Mouse (Mus musculus) olfactory bulb, adult 2 months (tissue): ENCODE measurements around the gene Dnah2. TPM values are rescaled to one million over a fixed set of nuclear protein-coding genes. Genes with fewer than 3 reads are reported as not detected.

Source experiments
- H3K27ac ChIP-seq: fragments of 200-500 bp; 2 replicates; pipeline ENCODE4 v1.5.1; 2012; ENCODE audit warnings: low read depth, low read length; ENCODE audit not compliant: insufficient read depth
- H3K4me1 ChIP-seq: fragments of 200-500 bp; 2 replicates; pipeline ENCODE4 v1.6.1; 2012; ENCODE audit warnings: low read length; ENCODE audit not compliant: control insufficient read depth, insufficient read depth
- H3K4me3 ChIP-seq: fragments of 200-500 bp; 2 replicates; pipeline ENCODE4 v1.5.1; 2012; ENCODE audit warnings: mild to moderate bottlenecking, low read depth, low read length, moderate library complexity; ENCODE audit not compliant: insufficient read depth
- CTCF ChIP-seq: fragments of 200-500 bp; IDR thresholded peaks from 2 replicates; pipeline ENCODE4 v1.5.1; 2012; ENCODE audit warnings: low read depth, mild to moderate bottlenecking, low read length, moderate library complexity; ENCODE audit not compliant: insufficient read depth
- POLR2A ChIP-seq: fragments of 200-500 bp; IDR thresholded peaks from 2 replicates; pipeline ENCODE4 v1.6.1; 2012; ENCODE audit warnings: mild to moderate bottlenecking, low read depth, low read length, moderate library complexity; ENCODE audit not compliant: insufficient read depth
- WGBS: fragments of 180-500 bp; shearing (Covaris S2); methylation state at CpG from one replicate; pipeline ENCODE4 v1.1.7; 2018; 5-methylcytosine and 5-hydroxymethylcytosine counted together
- polyA plus RNA-seq: library from polyadenylated mRNA; stranded (reverse); fragments of >200 nt; gene quantifications from 2 replicates; pipeline ENCODE4 v1.2.4, GENCODE M21; 2012; ENCODE audit warnings: low replicate concordance; ENCODE audit not compliant: missing spikeins, insufficient read depth, insufficient read length

The Dnah2 gene
- polyA plus RNA-seq, 1 experiment: not detected

DNA sequence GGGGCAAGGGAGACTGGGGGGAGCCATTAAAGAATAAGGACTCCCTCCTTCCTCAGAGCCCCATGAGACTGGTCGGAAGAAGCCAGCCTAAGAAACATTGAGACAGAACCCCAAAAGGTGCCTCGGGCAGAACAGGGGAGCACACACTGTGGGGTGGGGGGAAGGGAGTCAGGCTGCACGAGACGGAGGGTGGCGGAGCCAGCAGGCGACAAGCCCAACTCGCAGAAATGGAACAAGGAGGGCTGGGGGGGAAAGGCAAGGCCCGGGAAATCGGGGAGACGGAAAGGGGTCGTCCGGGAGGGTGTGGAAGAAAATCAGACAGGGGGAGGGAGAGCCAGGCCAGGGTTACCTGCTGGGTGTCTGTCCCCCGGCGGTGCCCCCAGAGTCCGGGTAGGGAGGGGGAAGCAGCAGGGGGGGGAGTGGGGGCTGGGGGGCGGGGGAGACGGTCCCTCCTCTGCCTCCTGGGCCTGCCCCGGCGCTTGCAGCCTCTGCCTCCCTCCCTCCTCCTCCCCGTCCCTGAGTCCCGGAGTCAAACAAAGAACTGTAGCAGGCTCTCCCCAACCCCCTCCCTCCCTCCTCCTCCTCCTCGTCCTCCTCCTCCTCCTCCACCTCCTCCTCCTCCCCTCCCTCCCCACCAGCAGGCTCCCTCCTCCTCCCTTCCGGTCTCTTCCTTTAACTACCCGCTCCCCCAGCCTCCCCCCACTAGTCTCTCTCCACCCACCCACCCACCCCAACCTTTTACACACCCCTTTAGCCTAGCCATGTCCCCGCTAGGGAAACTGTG, 133.1 kb downstream of the Dnah2 start:
- under 1% methylated on average over 16 of the region's 25 CpGs for WGBS
- H3K4me1 ChIP-seq: peaks cover 50% of the 10 kb centered on the region
- H3K4me3 ChIP-seq: peak overlapping the region; percentile 52
- TF ChIP-seq CTCF: no peak
- TF ChIP-seq POLR2A: no peak
- peak overlapping the region; percentile 72 for H3K27ac ChIP-seq

DNA sequence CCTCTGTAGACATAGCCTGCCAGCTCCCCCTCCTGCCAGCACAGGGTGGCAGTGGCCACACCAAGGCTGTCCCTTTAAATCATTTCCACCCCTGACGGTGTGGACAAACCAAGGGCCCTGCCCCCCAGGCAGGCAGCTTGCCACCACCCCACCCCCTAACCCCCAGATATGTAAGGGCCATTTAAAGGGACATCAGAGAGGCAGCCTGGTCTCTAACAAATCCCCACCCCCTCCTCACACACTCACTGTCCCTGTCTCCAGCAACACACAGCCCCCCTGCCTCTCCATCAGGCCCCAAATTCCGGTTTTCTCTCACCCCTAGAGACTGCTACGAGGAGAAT, 133.6 kb downstream of the Dnah2 start:
- 0% methylated on average over 3 of the region's 3 CpGs for WGBS
- peaks cover 47% of the 10 kb centered on the region for H3K4me1 ChIP-seq
- H3K27ac ChIP-seq: peak overlapping the region; percentile 72
- TF ChIP-seq POLR2A: 0 out of 2 replicates have a peak, but pooled peaks have one; percentile 16
- TF ChIP-seq CTCF: no peak
- peak overlapping the region; percentile 52 for H3K4me3 ChIP-seq

DNA sequence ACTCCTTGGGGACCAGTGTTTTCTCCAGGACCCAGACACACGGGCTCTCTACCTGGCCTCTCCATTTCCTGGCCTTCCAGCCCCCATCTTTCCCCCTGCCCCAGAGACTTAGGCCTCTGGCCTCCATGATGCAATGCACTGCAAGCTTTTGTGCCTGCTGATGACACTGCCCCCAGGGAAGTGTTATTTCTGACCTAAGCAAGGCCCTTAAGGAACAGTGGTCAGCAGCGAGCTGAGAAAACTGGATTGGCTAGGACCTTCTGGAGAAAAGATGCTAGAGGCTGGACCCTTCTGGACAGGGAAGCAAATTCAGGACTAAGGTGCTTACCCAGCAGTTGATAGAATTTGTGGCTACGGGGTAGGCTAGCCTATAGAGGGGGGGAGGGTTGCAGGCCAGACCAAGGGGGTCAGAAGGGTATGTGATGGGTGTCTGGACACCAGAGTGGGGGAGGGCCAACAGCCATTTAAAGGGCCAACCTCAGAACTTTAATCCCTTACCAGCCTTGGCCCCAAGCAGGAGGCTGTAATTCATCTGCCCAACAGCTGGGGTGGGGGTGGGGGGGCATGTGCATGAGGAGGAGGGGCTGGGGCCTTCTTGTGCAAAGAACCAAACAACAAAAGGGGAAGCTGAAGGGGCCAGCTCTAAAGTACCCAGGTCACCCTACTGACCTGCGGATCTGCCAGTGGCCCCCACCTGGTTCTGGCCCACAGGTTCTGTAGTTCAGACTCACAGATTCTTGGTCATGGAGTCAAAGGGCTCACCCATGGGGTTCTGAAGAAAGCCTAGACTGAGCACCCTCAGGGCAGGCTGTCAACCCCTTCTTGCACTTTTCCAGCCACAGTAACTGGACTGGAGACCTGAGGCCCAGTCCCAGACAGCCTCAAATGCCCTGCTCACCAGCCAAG, 134.2 kb downstream of the Dnah2 start:
- TF ChIP-seq CTCF: no peak
- TF ChIP-seq POLR2A: no peak
- Histone ChIP-seq H3K4me1 (peaks cover 43% of the 10 kb centered on the region), H3K27ac (peak overlapping the region; percentile 48; the same call in 1 of the 2 replicates), H3K4me3 (peak overlapping the region; percentile 52)
- 26% methylated on average over 4 of the region's 4 CpGs for WGBS

DNA sequence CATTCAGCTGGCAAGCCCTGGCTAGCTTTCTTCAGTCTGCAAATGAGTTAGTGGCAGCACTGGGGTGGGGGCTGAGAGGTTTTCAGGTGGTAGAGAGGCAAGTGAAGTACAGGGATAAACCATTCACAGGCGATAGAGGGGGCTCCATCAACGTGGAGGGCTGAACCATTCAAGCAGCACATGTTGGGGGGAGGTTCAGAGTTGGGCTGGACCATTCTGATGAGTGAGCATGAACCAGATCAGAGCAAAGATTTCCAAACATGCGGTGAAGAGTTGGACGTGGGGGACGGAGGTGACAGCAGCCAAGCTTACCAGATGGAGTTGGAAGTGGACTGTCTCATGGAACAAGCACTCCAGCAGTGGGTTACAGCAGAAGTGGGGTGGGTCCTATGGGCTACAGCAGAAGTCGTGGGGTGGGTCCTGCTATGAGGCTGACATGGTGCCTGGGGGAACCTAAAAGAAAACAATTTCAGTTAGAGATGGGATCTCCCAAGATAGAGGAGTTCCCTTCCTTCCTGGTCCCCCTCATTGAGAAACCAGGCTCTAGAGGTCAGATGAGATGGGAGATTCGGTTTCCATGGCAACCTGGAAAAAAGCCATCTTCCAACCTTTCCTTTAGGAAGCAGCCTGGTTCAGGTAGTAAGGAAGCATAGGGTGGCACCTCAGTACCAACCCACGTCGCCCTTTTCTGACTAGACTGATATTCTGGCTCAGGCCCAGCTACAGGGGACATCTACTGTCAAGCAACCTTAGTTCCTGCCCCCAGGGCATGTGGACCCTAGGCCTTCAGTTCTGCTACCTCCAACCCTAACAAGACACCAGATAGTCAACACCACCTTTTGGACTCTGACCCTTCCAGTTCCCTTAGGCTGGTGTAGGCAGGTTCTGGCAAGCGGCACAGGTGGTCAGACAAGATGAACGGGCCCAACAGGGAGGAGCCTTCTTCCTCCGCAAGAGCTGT, 135.4 kb downstream of the Dnah2 start, which contains the start of gene Kdm6b:
Kdm6b (minus strand) TSS at position 455 of the 961 bp plus-strand sequence.
- H3K4me1 ChIP-seq: peaks cover 33% of the 10 kb centered on the region
- WGBS: 16% methylated on average over 12 of the region's 12 CpGs
- H3K27ac ChIP-seq: peak within 1 kb of the TSS; percentile 14
- peak within 1 kb of the TSS; percentile 52 for H3K4me3 ChIP-seq
- TF ChIP-seq POLR2A: no peak
- no peak for TF ChIP-seq CTCF

DNA sequence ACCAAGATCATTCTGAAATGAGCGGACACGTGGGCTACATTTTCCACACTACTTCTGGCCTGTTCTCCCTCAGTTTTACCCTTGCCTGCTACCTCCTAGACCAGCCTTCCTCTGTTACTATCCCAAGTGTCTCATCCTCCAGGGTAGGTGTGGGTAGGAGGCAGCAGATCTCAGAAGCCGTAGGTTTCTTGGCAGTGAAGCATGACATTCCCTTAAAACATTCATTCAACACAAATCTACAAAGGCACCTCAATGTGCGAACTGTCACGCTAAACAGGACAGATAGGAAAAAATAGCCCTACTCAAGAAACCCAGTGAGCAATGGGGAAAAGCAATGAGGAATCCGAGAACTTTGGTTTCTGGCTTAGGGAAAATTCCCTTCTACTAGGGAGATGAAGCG, 136.4 kb downstream of the Dnah2 start:
- peak overlapping the region; percentile 14 for H3K27ac ChIP-seq
- peaks cover 42% of the 10 kb centered on the region for H3K4me1 ChIP-seq
- WGBS: 37% methylated on average over 7 of the region's 7 CpGs
- TF ChIP-seq CTCF: no peak
- peak overlapping the region; percentile 52 for H3K4me3 ChIP-seq

DNA sequence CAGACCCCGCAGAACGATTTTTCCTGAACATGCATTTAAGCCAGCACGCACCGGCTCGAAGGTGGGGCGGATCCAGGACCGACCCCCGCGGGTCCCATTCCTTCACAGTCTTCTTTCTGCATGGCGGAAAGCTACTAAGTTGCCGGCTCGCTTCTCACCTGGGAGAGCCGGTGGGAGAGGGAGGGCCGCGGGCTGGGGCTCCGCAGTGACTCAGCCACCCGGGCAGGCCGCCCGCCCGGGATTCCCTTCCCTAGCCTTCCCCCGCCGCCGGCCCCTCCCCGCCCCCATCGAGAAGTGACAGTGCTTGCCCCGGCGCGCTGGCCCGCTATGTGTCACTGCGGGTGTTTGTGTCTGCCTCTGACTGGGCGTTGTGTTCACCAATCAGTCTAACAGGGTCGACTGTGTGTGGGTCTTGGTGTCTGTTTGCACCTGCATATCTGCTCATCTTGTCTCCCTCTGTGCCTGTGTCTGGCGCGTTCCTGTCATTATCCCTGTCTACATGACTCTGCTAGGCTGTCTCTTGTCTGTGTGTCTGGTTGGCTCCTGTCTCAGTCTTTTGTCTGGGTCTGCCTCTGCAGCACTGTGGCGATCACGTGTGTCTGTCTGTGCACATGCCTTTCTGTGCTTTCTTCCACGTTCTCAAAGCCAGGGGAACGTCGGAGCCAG, 137.2 kb downstream of the Dnah2 start:
- TF ChIP-seq POLR2A (no peak; the same call in 1 of the 2 replicates), CTCF (no peak)
- H3K27ac ChIP-seq: peak overlapping the region; percentile 70
- peaks cover 44% of the 10 kb centered on the region for H3K4me1 ChIP-seq
- under 1% methylated on average over 39 of the region's 39 CpGs for WGBS
- peak overlapping the region; percentile 56 for H3K4me3 ChIP-seq

DNA sequence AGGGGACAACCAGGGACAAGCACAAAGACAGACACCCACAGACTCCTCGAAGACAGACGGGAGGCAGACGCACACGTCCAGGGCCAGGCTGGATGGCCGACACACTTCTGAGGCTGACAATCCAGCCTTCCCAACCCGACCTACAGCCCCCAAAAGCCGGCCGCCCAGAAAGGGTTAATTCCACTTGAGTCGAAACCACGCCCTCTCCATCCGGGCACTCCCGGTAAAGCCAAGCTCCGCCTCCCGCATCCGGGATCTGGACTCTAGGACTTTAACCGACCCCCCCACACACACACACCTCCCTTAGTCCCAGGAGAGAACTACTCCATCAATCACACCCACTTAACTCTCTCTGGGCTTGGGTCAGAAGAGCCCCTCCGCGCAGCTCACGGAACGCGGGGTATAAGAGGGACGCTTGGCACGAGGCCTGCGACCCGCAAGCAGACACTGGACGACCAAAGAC, 137.8 kb downstream of the Dnah2 start:
- under 1% methylated on average over 26 of the region's 26 CpGs for WGBS
- Histone ChIP-seq H3K4me1 (peaks cover 44% of the 10 kb centered on the region), H3K4me3 (peak overlapping the region; percentile 56), H3K27ac (peak overlapping the region; percentile 75)
- no peak for TF ChIP-seq CTCF
- TF ChIP-seq POLR2A: peak; percentile 13; the same call in 1 of the 2 replicates

DNA sequence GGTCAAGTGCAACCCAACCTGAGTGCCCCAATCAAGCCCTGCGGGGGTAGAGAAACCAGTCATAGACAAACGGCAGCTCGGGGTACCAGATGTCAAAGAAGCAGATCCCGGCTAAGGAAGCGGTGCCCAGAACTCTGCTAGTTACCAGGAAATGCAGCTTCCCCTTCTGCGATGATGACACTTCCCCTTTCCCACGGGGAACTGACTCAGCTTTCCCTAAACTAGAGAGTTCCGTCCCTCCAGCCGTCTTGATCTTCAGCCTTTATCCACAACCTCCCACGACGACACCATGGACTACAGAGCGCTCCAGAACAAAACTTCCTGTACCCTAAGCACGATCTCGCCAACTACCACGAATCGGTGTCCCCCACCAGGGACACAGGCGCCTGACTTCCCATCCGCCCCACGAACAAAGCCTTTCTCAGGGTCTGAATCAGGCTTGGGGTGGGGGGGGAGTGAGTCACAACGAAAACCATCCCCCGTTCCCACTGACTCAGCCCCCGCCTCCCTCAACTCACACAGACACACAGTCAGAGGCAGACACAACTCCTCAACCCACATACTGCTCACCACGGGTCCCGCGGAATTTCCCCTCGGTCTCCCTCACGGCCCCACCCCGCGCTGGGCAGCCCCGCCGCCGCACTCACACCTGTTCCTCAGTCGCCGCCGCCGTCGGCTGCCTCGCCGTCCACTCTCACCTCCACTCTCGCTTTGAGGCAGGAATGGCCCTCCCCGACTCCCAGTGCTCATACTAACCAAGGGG, 138.4 kb downstream of the Dnah2 start:
- 2% methylated on average over 41 of the region's 41 CpGs for WGBS
- Histone ChIP-seq H3K4me3 (peak overlapping the region; percentile 56), H3K4me1 (peaks cover 44% of the 10 kb centered on the region), H3K27ac (peak overlapping the region; percentile 75)
- TF ChIP-seq CTCF (no peak), POLR2A (peak; percentile 15; the same call in 1 of the 2 replicates)
